Mouse (Mus musculus) stomach, postnatal 0 days (tissue): ENCODE data around the gene Afap1.

Source experiments
- CTCF ChIP-seq: IDR thresholded peaks from 2 replicates; pipeline ENCODE4 v1.5.1; 2016; ENCODE audit warnings: antibody characterized with exemption, low read depth, mild to moderate bottlenecking, moderate library complexity
- EP300 ChIP-seq: optimal IDR thresholded peaks from 2 replicates; pipeline ENCODE3; 2016; ENCODE audit warnings: antibody characterized with exemption

DNA sequence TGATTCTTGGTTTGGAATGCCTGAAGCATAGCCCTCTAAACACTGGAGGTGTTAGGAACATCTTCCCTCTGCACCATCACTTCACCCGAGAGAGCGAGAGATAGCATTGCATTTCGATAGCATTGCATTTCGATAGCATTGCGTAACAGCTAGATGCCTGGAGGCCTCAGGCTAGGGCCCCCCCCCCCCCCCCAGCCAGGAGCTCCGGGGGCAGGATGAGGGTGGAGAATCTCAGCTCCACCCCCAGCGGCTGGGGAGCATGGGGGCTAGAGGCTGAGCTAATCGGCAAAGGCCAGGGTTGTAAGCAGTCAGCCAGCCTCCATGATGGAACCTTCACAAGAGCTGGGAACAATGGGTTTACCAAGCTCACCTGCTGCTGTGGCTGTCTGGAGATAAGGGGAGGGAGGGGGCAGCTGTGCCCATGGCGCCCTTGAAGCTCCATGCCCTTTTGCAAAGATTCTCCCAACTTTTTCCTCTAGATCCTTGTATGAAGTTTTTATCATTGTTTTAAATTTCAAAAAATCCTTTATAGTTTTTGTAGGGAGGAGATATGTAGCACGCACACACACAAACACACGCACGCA is 8.2 kb downstream of the Afap1 start:
- TF ChIP-seq CTCF (no peak), EP300 (no peak)
